15 mouse cellular contexts compared by ENCODE assay signal in genomic region chr6:87564356-87564755, GRCm38 (mm10).
"Had no signal": no experiment of that assay in that cellular context is flagged by ENCODE, and none has a peak within 500 bp of the region (broad histone marks: within the 10 kb centered on the region; RNA-seq: fewer than 3 reads in every experiment).

No protein-coding gene starts in this region.

- H3K27me3 ChIP-seq: neural tube, embryonic 15.5 days; stomach, embryonic 15.5 days had no signal

- H3K36me3 ChIP-seq: neural tube, embryonic 15.5 days; stomach, embryonic 15.5 days had no signal

- H3K4me3 ChIP-seq: neural tube, embryonic 15.5 days; stomach, embryonic 15.5 days had no signal

- H3K4me1 ChIP-seq: neural tube, embryonic 15.5 days; stomach, embryonic 15.5 days had no signal

- H3K9me3 ChIP-seq: neural tube, embryonic 15.5 days; stomach, embryonic 15.5 days had no signal

- DNase-seq: retina, postnatal 1 day; right cerebral cortex, adult 18-20 months; right cerebral cortex, postnatal 14 days; right cerebral cortex, postnatal 25 days; right cerebral cortex, postnatal 4 days; spleen, adult 18-20 months; thymus, adult 18-20 months; thymus, adult 2 months; thymus, postnatal 14 days; thymus, postnatal 25 days; thymus, postnatal 36 days; thymus, postnatal 4 days had no signal

- H3K27ac ChIP-seq: neural tube, embryonic 15.5 days; stomach, embryonic 15.5 days; stomach, postnatal 0 days had no signal
